Mouse (Mus musculus) testis, adult 10 weeks (tissue): Measurements from ENCODE around the gene Ostc. TPM values are rescaled to one million over a fixed set of nuclear protein-coding genes. Genes with fewer than 3 reads are reported as not detected.

Experiments used
- polyA plus RNA-seq: library from polyadenylated mRNA; stranded (reverse); fragments of 350-450 nt; fragmentation: Illumina TruSeq; extraction: RNeasy Lipid Tissue Mini Kit (QIAGEN cat#74804); gene quantifications from one replicate; pipeline ENCODE4 v1.2.3, GENCODE M21; 2014; ENCODE audit warnings: low read depth, low replicate concordance

The Ostc gene
- polyA plus RNA-seq, result 68.0 TPM

DNA sequence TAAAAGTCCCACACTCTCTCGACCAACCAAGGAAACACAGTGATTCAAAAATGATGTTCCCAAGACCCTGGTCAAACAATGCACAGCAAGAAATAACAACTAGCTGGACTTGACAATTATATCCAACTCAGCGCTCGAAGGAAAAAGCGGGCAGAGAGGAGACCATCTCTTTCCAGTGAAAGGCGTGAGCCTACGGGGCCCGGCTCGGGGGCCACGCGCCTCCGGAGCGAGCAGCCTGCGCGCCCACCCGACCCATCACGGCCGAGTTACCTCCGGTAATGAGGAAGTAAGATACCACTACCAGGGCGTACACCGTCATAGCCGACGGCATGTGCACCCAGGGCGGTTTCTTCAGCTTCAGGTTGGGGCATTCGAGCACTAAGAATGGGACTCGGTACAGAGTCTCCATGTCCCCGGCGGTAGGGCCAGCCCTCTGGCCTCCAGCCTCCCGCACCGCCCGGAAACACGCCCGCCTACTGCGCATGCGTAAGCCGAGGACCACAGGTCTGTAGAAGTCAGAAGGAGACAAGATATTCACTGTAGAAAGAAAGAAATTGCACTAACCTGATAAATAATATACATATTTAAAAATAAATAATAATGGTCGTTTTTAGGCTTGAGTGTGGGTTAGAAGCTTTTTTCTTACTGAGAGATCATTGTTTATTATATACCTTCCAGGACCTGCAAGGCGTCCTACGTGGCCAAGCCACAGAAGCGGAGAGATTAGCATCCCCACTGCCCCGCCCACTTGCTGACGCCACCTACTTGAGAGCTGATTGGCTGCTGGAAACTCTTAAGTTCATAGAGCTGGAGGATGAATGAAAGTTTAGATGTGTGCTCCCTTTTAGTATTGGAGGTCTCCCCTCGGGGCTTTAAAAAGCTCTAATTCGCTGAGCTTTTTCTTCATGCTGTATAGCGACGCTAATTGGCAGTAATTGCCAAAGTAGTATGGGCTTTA lies at the start of gene Ostc:
TSS of gene Ostc (minus strand) at position 478 of the 958 bp plus-strand sequence.

DNA sequence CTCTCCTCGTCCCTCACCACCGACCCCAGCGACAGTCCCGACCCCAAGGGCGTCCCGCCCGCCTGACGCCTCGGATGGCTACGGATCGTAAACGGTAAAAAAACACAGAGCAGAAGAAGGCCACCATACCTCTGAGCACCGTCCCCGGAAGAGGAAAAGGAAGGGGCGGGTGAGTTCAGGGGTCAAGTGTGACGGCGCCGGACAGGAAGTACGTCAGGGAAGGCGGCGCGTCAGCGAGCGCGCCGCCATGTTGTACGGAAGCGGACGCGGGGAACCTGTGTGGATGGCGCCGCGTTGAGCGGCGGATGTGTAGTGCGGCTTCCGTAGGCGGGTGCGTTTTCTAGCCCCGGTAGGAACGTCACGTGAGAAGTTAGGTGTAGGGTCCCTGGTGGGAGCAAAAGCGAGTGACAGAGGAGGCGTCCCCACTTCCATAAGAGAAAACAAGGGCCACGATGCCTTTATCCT lies 21.0 kb upstream of the Ostc start, which contains the start of gene Rpl34:
TSS of gene Rpl34 (minus strand) at position 210 of the 465 bp plus-strand sequence.

Other genes with a start within 250 kb of the Ostc start
- gene Etnppl, start 92.0 kb downstream of the Ostc start, polyA plus RNA-seq, result not detected
- gene Rpl34, start 21.0 kb upstream of the Ostc start, polyA plus RNA-seq, result 43.5 TPM